Mouse (Mus musculus) adrenal gland, postnatal 36 days (tissue): ENCODE data around the gene Znhit6. TPM values are rescaled to one million over a fixed set of nuclear protein-coding genes. Genes with fewer than 3 reads are reported as not detected.

ENCODE experiments used
- DNase-seq, 2 experiments: peaks; one replicate each; pipeline ENCODE4 v3.0.0; 2021; ENCODE audit warnings: mixed read lengths in 1 of 2
- total RNA-seq, 2 experiments: library from RNA; stranded (reverse); gene quantifications; 2 replicates each; pipeline ENCODE4 v1.2.3; 2021

Znhit6 gene
- total RNA-seq, 2 experiments from 2014 or later, result 17.4 to 17.7 TPM

DNA sequence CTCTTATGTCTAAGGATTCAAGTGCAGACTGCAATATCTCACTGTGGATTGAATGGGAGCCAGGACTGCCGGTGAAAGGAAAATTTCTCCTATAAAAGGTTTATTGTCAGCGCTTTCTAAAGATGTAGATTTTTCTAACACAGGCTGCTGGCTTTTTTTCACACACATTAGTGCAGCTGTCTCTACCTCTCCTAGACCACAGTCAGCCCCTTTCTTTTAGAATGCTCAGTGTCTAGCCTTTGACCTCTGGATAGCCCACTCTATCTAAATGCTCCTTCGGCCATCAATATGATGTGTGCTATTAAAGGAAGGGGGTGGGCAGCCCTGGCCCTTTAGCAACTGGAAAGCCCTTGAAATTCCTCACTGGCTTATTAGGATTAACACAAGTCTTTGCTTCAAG is 70.0 kb downstream of the Znhit6 start:
- DNase-seq, result no peak

DNA sequence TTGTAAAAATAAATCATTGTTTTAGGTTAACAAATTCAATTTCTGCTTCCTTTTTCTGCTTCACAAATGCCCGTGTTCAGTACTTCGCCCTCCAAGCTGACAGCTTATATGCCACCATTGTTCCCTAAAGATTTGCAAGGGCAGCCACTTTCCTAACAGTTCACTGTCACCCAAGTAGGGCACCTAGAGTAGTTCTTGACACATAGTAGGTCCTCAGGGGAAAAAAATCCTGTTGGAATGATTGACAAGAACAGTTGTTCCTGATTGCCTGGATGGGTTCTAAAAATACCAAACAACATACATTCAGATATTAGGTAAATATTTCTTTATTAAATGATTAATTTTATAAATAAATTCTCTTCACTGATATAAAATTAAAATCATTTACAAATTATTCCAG is 70.7 kb downstream of the Znhit6 start:
- DNase-seq, result no peak

DNA sequence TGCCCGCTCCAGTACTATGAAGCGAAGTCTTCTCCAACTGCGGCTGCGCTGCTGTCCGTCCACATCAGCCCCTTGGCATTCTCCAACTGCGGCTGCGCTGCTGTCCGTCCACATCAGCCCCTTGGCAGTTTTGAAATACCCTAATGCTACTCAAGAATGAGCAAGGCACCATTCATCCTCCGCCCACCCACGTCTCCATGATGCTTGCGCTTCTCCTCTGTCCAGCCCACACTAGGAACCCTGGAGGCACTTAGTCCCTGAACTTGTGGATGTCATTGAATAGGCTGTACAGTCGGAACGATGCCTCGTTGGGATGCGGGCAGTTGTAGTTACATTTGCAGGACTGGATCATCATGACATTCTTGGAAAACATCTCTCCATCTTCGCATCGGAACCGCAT is 71.4 kb downstream of the Znhit6 start:
- DNase-seq, result no peak

GRCm38 (mm10) chr3:145648097-145648931 is 72.3 kb downstream of the Znhit6 start:
- DNase-seq, result no peak

DNA sequence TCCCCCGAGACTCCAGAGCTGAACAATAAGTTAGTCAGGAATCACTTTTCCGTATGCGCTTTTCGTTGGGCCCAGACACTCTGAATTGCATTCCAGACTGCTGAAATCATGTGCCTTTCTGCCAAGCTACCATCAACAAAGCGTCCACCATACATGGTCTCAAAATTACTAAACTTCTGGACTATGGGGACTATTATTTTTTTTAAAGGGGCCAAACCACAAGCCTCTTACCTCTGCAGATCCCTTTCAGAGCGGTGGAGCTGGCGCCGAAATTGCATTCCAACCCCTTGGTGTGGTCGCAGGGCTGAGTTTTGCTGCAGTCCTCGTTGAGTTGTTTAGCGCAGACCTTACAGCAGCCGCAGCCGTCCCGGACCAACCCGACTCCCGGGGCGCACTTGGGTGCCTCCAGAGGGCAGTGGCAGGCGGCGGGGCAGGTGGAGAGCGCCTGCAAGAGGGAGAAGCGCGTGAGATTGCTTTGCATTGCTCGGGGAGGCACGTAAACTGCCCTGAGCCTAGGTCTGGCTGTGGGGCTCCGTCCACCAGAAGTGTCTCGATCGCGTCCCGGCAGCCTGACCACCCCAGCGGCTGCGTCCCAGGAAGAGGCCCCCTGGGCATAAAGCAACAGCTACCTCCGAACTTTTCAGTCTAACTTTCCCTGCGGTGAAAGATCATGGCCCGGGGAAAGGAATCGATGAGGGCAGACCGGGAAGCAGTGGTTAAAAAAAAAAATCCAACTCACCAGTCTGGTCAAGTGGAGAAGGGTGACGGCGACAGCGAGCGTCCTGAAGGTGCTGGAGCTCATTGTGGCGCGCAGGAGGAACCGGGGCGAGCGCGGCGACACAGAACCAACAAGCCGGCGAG is 73.2 kb downstream of the Znhit6 start:
- peak; percentile 81 to 82 for DNase-seq

DNA sequence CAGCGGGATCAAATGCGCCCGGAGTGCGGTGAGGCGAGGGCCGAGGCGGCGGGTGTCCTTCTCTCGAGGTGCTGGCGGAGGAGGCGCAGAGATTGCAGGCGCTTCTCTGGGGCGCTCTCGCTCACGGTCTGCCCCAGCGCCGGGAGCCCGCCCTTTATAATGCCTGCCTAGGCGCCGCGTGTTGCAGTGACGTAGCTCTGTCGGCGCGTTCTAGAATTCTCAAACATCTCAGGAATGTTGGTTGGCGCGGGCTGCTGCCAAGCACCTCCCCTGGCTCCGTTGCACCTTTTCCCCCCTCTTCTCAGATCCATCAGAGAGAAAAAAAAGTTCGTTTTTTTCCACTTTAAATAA is 73.8 kb downstream of the Znhit6 start, which contains the start of gene Ccn1:
TSS of gene Ccn1 (minus strand) at position 130 of the 351 bp plus-strand sequence.
- peak; percentile 80 to 86 for DNase-seq

- DNase-seq, result peak; percentile 50 to 61
These were observed 74.5 kb downstream of the Znhit6 start for GRCm38 (mm10) chr3:145650298-145651011.

GRCm38 (mm10) chr3:145651029-145651977 is 75.3 kb downstream of the Znhit6 start:
- DNase-seq, result no peak

GRCm38 (mm10) chr3:145651978-145652321 is 75.9 kb downstream of the Znhit6 start:
- DNase-seq, result no peak

DNA sequence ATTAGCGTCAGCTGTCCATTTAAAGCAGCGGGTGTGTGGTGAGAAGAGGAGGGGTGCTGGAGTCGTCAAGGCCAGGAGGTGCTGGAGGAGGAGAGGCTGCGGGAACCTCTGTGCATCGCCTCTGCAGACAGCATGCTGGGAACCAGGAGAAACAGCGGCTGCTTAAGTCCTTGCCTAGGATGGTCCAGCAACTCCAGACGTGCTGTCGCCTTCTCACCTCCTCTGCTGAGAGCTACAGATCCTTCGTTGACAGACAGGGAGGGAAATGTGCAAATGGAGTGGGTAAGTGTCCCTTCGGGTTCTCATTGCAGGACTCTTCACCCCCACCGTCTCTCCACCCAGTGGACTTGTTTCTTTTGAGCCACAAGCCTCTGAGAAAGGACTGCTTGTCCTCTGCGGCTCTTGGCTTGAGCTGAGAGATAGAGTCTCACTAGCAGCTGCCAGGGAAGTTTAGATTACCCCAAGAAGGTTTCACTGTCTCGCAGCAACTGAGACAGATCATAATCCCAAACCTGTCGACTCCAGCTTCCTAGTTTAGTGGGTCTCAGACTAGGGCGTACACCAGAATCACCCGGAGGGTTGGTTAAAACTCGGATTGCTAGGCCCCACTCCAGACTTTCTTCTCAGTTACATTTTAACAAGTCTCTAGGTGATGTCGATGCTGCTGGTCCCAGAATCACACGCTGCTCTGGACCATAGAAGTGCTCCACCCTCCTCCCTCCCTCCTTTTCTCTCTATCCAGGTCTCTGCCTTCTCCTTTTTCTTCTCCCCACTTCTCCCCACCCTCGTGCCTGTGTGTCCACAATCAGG is 76.5 kb downstream of the Znhit6 start:
- DNase-seq, result no peak

- DNase-seq, result peak; percentile 85 to 86
These were observed 77.4 kb downstream of the Znhit6 start for GRCm38 (mm10) chr3:145653191-145653940.

- no peak for DNase-seq
These were observed 78.0 kb downstream of the Znhit6 start for GRCm38 (mm10) chr3:145654028-145654427.

Other genes starting within 250 kb of the Znhit6 start
- gene Ccn1, start 73.8 kb downstream of the Znhit6 start, total RNA-seq, result 10 to 100 TPM; 19.4 to 25.8 TPM
- 1 to 10 TPM; 2.4 TPM for gene Ddah1, start 182.5 kb downstream of the Znhit6 start, total RNA-seq